Mouse (Mus musculus) testis, adult 2 months (tissue): Measurements from ENCODE around the gene Fcna. TPM values are rescaled to one million over a fixed set of nuclear protein-coding genes. Genes with fewer than 3 reads are reported as not detected.

ENCODE experiments used
- H3K27ac ChIP-seq: fragments of 200-500 bp; 2 replicates; pipeline ENCODE4 v1.5.1; 2012; ENCODE audit warnings: low read depth, low read length; ENCODE audit not compliant: control insufficient read depth, insufficient read depth
- H3K27me3 ChIP-seq: fragments of 200-500 bp; 2 replicates; pipeline ENCODE4 v1.6.1; 2012; ENCODE audit warnings: mild to moderate bottlenecking, low read length, moderate library complexity; ENCODE audit not compliant: control insufficient read depth, insufficient read depth
- H3K36me3 ChIP-seq: fragments of 200-500 bp; 2 replicates; pipeline ENCODE4 v1.6.1; 2012; ENCODE audit warnings: mild to moderate bottlenecking, low read length; ENCODE audit not compliant: control insufficient read depth, insufficient read depth
- H3K4me1 ChIP-seq: fragments of 200-500 bp; 2 replicates; pipeline ENCODE4 v1.6.1; 2012; ENCODE audit warnings: low read length; ENCODE audit not compliant: control insufficient read depth, insufficient read depth
- H3K4me3 ChIP-seq: fragments of 200-500 bp; 2 replicates; pipeline ENCODE4 v1.5.1; 2012; ENCODE audit warnings: low read depth, mild to moderate bottlenecking, low read length, moderate library complexity, mixed read lengths; ENCODE audit not compliant: control insufficient read depth
- CTCF ChIP-seq: fragments of 200-500 bp; IDR thresholded peaks from 2 replicates; pipeline ENCODE4 v1.5.1; 2012; ENCODE audit warnings: low read depth, mild to moderate bottlenecking, inconsistent platforms, low read length, moderate library complexity; ENCODE audit not compliant: control insufficient read depth, insufficient read depth, insufficient replicate concordance
- POLR2A ChIP-seq: fragments of 200-500 bp; IDR thresholded peaks from 2 replicates; pipeline ENCODE4 v1.6.1; 2012; ENCODE audit warnings: low read depth, mild to moderate bottlenecking, inconsistent platforms, low read length, moderate library complexity; ENCODE audit not compliant: control insufficient read depth
- polyA plus RNA-seq: library from polyadenylated mRNA; depleted of rRNA; stranded (reverse); fragments of >200 nt; gene quantifications from 2 replicates; pipeline ENCODE4 v1.2.3, GENCODE M21; 2012; rRNA removed

The Fcna gene
- polyA plus RNA-seq = 0.07 and 0.54 TPM in 2 replicates

DNA sequence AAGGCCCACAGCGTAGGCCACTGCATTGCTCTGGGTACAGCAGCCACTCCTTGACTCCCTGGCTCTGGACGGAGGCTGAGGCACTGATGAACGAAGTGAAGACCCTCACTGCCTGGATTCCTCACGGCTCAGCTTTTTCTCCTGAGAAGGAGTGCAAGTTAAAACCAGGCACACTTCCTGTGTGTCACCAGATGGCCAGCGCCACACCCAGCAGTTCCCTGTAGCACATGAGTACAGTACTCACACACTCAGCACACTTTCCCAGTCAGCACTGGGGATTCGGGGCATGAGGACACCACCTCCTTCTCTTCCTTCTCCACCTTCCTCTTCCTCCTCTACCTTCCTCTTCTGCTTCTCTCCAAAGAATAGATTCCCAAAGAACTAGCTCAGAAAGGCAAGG lies at the start of gene Fcna:
Fcna (minus strand) TSS at position 220 of the 400 bp plus-strand sequence.
- no peak within 1 kb of the TSS for H3K27ac ChIP-seq
- no peaks in the 10 kb centered on the region; the same call in 1 of the 2 replicates for H3K4me1 ChIP-seq
- no peaks in the 10 kb centered on the region for H3K27me3 ChIP-seq
- TF ChIP-seq CTCF = no peak
- no peak for TF ChIP-seq POLR2A
- no peak within 1 kb of the TSS for H3K4me3 ChIP-seq
- no peaks in the 10 kb centered on the region for H3K36me3 ChIP-seq

DNA sequence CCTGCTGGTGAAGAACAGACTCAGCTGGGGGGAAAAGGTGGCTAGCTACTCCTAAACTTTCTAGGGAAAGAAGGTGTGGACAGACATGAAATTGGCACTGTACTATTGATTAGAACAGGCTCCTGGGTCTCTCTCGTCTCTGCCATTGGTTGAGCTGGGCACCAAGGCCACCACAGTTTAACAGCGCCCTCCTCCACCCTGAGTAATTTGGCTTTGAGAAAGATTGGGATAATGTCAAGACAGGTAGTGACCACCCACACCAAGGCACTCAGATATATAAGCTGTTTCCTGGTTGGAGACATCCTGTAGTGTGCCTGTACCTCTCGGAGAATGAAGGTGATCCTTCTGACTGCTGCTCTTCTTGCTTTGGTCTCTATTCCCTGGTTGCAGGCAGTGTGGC lies 48.7 kb upstream of the Fcna start, which contains the start of gene Lcn6:
Lcn6 (plus strand) TSS at position 301 of the 400 bp plus-strand sequence.
- Histone ChIP-seq H3K4me1 (no peaks in the 10 kb centered on the region), H3K36me3 (no peaks in the 10 kb centered on the region), H3K27ac (no peak within 1 kb of the TSS), H3K4me3 (no peak within 1 kb of the TSS), H3K27me3 (no peaks in the 10 kb centered on the region)
- TF ChIP-seq CTCF (no peak), POLR2A (no peak)

DNA sequence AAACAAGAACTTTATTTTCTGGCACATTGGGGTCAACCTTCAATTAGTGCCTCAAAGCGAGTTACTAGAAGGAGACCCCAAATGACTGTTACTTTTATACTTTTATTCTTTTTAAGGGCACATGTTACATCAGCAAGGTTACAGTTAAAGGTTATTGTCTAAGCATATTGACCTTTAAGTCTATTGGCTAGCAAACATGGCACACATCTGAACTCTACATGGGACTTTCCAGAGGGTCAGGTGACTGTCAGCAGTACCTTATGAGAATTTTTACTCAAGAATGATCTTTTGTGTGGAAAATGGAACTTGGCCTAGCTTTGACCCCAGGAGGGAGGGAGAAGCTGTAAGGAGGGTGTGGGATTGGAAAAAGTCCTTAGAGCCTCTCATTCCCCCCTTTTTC lies 38.7 kb upstream of the Fcna start:
- Histone ChIP-seq H3K27me3 (no peaks in the 10 kb centered on the region), H3K36me3 (no peaks in the 10 kb centered on the region), H3K4me3 (no peak overlapping the region), H3K27ac (no peak overlapping the region), H3K4me1 (no peaks in the 10 kb centered on the region)
- no peak for TF ChIP-seq CTCF
- no peak for TF ChIP-seq POLR2A

DNA sequence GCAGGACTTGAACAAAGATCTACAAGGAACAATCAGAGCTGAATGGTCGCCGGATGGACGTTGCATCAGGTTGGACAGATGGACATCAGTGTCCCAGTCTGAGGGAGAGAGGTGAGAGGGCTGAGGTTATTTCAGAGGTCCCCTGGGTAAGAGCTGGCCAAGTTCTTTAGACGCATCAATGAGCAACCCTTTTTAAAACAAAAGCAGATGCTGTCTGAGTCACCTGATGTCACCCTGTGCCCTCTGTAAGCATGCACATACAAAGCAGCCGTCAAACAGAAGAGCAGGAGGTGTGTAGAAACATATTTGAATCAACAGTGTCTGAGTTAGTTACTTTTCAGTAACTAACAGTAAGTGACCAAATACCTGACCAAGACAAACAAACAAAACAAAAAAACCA lies 36.3 kb upstream of the Fcna start:
- no peak overlapping the region for H3K27ac ChIP-seq
- H3K4me1 ChIP-seq = no peaks in the 10 kb centered on the region
- H3K4me3 ChIP-seq = no peak overlapping the region
- H3K36me3 ChIP-seq = no peaks in the 10 kb centered on the region
- TF ChIP-seq CTCF (no peak), POLR2A (no peak)
- no peaks in the 10 kb centered on the region for H3K27me3 ChIP-seq

DNA sequence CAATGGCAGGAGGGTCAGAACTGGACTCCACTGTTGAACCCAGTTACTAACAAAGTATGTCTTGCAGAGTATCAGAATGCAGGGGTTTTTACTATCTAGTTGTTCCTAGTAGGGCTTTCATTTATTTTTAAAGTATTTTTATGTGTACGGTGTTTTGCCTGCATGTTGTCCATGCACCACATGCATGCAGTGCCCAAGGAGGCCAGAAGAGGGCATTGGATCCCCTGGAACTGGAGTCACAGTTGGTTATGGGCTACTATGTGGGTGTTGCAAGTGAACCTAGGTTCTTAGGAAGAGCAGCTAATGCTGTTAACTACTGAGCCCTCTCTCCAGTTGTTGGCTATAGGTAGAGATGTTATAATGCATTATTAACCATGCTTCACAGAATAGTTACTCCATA lies 35.7 kb upstream of the Fcna start:
- Histone ChIP-seq H3K27me3 (no peaks in the 10 kb centered on the region), H3K36me3 (no peaks in the 10 kb centered on the region), H3K27ac (no peak overlapping the region), H3K4me3 (no peak overlapping the region), H3K4me1 (no peaks in the 10 kb centered on the region)
- no peak for TF ChIP-seq POLR2A
- TF ChIP-seq CTCF = peak; percentile 66; the same call in 1 of the 2 replicates

DNA sequence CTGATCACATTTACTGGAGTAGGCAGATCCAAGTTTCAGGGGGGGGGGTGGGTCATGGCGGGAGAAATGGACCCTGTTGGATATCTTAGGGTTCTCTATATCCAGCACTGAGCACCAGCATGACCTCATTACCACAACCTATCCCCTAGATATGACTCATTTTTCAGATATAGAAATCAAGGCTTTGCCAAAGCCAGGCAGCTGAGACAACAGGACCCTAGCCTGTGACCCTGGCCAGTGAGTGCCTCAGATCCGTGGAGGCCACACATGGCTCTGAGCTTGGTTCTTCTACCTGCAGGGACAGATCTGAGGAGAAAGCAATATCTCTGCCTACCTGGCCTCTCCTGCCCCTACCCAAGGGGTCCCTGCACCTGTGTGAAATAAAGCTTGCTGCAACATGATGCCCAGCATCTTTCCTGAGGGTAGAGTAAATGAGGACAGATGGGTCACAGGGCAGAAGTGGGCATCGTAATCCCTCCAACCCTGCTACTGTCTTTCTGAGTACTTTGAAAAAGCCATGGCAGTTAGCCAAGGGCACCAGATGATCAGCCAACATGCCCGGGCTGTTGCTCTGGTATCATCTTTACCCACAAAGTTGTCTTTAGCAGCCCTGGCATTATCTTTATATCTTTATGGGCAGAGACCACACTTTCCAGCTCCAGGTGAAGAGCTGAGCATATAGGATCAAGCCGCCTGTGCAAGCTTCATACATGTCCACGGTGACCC lies 33.6 kb upstream of the Fcna start:
- H3K4me1 ChIP-seq = no peaks in the 10 kb centered on the region
- TF ChIP-seq POLR2A (no peak), CTCF (no peak)
- no peaks in the 10 kb centered on the region for H3K36me3 ChIP-seq
- H3K4me3 ChIP-seq = no peak overlapping the region
- no peak overlapping the region for H3K27ac ChIP-seq
- no peaks in the 10 kb centered on the region for H3K27me3 ChIP-seq

DNA sequence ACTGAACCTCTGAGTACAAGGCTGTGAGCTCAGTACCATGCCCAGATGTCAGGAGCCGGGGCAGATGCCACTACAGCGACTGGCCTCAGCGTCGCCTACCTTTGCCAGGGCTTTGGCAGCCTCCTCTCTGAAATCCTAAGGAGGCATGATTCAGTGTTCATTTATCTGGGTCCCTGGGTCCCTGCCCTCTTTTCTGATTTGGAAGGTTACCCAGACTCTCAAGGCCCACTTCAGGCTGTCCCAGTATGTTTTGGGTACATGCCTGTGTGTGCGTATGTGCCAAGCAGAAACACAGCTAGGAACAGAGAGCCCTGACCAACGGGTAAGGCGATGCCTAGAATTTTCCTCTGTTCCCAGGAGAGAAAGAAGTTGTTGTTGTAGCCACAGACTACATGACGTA lies 32.4 kb upstream of the Fcna start:
- H3K27ac ChIP-seq = no peak overlapping the region
- H3K36me3 ChIP-seq = no peaks in the 10 kb centered on the region
- no peak for TF ChIP-seq CTCF
- no peak for TF ChIP-seq POLR2A
- H3K27me3 ChIP-seq = no peaks in the 10 kb centered on the region
- no peaks in the 10 kb centered on the region for H3K4me1 ChIP-seq
- no peak overlapping the region for H3K4me3 ChIP-seq
